Mouse (Mus musculus): ENCODE data around the gene Tbx18. TPM values are rescaled to one million over a fixed set of nuclear protein-coding genes. Genes with fewer than 3 reads are reported as not detected.
A peak's percentile ranks its signal among the peaks of the same experiment; 100 is the strongest.

Tbx18 gene
- polyA plus RNA-seq, 1 experiment from 2014 or later: 8.4 TPM

DNA sequence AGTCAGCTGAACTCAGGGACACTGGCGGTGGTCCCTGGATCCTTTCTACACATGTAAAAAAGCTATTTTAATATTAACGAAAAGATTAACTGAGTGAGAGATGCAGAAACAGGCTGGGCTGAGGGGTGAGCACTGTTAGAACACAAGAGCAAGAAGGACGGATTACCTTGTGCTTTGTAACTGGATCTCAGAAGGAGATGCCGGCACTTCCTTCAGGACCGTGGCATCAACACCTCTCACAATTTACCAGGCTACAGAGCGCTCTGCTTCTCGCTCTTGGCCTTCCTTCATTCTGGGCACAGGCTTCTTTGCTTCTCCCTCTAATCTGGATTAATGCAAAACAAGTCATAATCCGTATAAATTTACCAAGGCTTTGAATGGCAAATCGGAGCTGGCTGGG, 3.6 kb upstream of the Tbx18 start:
- H3K4me2 ChIP-seq: no peak overlapping the region
- no peak overlapping the region for H3K4me3 ChIP-seq
- H3K9me3 ChIP-seq: no peaks in the 10 kb centered on the region
- peaks cover 93% of the 10 kb centered on the region for H3K27me3 ChIP-seq
- no peaks in the 10 kb centered on the region for H3K36me3 ChIP-seq
- no peak overlapping the region for H3K9ac ChIP-seq
- H3K27ac ChIP-seq: no peak overlapping the region
- peaks cover 30% of the 10 kb centered on the region for H3K4me1 ChIP-seq
- no peak for ATAC-seq (ENCODE audit: insufficient number of reproducible peaks, insufficient read depth, low FRiP score, low TSS enrichment, low read depth)
- WGBS: 8% methylated on average over 9 of the region's 9 CpGs

DNA sequence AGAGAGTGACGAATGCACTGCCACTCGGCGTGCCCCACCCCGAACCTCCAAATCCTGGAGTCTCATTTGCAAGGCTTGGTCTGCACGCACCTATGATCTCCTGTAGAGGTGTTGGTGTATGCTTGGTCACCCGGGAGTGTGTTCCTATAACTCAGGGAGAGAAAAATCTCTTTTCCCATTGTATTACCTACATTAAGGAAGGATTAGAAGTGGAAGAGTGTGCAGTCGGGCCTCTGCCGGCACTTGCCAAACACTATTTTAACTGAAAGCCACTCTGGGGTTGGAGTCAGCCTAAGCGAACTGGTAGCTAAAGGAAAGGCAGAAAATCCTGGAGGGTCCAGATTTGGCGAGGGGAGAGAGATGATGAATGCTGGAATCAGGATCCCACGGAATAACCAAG, 2.7 kb upstream of the Tbx18 start:
- H3K27ac ChIP-seq: 0 out of 2 replicates have a peak overlapping the region, but pooled peaks have one; percentile 16
- peak overlapping the region; percentile 14; the same call in 1 of the 2 replicates for H3K4me3 ChIP-seq

DNA sequence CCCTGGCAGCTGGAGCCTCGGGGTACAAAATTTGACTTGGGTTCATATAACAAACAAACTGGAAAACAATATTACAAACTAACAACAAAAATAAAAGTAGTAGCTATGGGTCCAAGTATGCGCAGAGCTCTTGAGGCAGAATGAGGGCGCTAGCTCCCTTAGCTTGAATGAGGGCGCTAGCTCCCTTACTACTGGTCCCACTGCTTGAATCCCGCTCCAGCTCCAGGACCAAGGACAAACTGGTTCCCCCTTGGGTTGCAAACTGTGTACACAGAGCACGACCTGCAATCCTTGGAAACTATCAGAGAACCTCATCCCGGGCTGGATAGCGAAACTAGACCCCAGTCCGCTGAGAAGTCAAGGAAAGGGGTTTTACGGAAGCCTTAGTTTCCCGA, 2.2 kb upstream of the Tbx18 start:
- WGBS: 3% methylated on average over 11 of the region's 11 CpGs

More for the DNA sequence above, 2.7 kb upstream of the Tbx18 start:
- peaks cover 93% of the 10 kb centered on the region for H3K27me3 ChIP-seq
- H3K4me1 ChIP-seq: peaks cover 25% of the 10 kb centered on the region
- peak overlapping the region; percentile 42; the same call in 1 of the 2 replicates for H3K4me2 ChIP-seq
- no peaks in the 10 kb centered on the region for H3K9me3 ChIP-seq
- ATAC-seq (ENCODE audit: insufficient number of reproducible peaks, insufficient read depth, low FRiP score, low TSS enrichment, low read depth): no peak
- H3K36me3 ChIP-seq: no peaks in the 10 kb centered on the region
- no peak overlapping the region for H3K9ac ChIP-seq
- 6% methylated on average over 11 of the region's 11 CpGs for WGBS

DNA sequence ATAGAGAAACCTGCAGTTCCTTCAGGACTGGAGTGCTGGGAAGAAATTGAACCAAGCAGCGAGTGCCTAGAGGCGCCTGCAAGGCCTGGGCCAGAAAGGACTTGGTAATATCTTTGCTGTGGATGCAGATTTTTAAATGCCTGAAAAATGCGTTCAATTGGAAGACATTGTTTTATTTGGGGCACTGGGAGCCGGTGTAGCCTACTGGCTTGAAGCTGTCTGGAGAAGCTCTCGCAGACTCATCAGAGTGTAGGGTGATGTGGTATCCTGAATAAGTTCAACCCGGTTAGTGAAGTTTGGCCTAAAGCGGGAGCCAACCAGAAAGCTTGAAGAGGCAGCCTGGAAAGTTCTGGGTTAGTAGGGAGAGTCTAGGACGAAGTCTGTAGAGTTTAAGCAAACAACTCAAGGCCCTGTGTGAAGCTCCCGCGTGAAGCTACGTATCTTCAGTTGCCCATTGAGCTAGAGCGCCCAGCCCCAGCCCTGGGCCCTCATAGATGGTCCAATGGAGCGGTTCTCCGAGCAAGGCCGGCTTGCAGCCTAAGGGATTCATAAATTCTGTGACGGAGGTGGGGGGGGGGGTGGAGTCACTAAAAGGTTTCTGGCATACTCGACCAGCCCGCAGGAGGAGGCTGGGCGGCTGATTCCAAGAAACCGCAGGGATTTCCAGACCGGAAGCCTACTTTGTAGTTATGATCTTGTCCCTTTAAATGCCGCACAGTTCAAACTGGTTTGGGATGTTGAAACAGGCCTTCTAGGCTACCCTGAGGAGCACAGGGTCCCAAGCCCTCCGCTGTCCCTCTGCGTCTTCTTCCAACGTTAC, 1.6 kb upstream of the Tbx18 start:
- H3K9ac ChIP-seq: no peak overlapping the region
- H3K27ac ChIP-seq: peak overlapping the region; percentile 39; the same call in 1 of the 2 replicates
- peaks cover 92% of the 10 kb centered on the region for H3K27me3 ChIP-seq
- H3K4me1 ChIP-seq: peaks cover 25% of the 10 kb centered on the region
- WGBS: 7% methylated on average over 25 of the region's 25 CpGs
- 0 out of 2 replicates have a peak overlapping the region, but pooled peaks have one; percentile 7 for H3K4me3 ChIP-seq
- no peaks in the 10 kb centered on the region for H3K9me3 ChIP-seq
- H3K4me2 ChIP-seq: peak overlapping the region; percentile 42
- ATAC-seq (ENCODE audit: insufficient number of reproducible peaks, insufficient read depth, low FRiP score, low TSS enrichment, low read depth): no peak
- no peaks in the 10 kb centered on the region for H3K36me3 ChIP-seq

More for the DNA sequence above, 2.2 kb upstream of the Tbx18 start:
- H3K27ac ChIP-seq: peak overlapping the region; percentile 39
- H3K4me3 ChIP-seq: 0 out of 2 replicates have a peak overlapping the region, but pooled peaks have one; percentile 7
- peaks cover 93% of the 10 kb centered on the region for H3K27me3 ChIP-seq
- H3K4me1 ChIP-seq: peaks cover 25% of the 10 kb centered on the region
- H3K9ac ChIP-seq: no peak overlapping the region
- H3K4me2 ChIP-seq: peak overlapping the region; percentile 42
- no peak for ATAC-seq (ENCODE audit: insufficient number of reproducible peaks, insufficient read depth, low FRiP score, low TSS enrichment, low read depth)
- H3K36me3 ChIP-seq: no peaks in the 10 kb centered on the region
- no peaks in the 10 kb centered on the region for H3K9me3 ChIP-seq

DNA sequence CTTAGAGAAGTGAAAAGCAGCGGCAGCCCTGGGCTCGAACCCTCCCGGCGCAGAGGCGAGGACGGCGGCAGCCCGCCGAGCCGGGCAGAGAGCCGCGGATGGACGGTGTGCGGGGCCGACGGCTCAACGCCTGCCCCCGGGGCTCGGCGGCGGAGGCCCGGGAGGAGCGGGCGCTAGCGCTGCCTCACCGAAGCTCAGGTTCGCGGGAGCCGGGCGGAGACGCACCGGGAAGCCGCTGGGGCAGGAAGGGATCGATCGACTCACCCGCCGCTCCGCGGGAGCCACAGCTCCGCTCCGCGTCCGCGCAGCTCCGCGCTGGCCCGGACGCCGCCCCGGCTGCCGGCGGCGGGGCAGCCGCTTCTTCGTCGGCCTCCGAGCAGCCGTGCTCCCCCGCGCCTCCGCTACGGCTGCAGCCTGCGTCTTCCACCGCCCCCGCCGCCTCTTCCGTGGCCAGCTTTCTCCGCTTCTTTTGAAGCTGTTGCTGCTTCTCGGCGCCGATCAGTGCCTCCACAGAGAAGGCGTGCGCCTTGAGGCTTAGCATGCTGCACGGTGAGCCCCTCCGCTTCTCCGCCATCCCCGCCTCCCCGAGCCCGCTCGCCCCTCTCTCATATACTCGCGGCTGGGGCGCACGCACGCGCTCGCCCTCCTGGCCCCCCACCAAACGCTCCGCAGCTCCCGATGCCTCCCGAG, 644 bp downstream of the Tbx18 start:
- H3K36me3 ChIP-seq: no peaks in the 10 kb centered on the region
- peak overlapping the region; percentile 81 for H3K9ac ChIP-seq
- peak overlapping the region; percentile 83 for H3K27ac ChIP-seq
- under 1% methylated on average over 90 of the region's 91 CpGs for WGBS
- peaks cover 25% of the 10 kb centered on the region for H3K4me1 ChIP-seq
- peak overlapping the region; percentile 56 for H3K4me3 ChIP-seq
- H3K9me3 ChIP-seq: no peaks in the 10 kb centered on the region
- peaks cover 79% of the 10 kb centered on the region for H3K27me3 ChIP-seq
- H3K4me2 ChIP-seq: peak overlapping the region; percentile 78
- ATAC-seq (ENCODE audit: insufficient number of reproducible peaks, insufficient read depth, low FRiP score, low TSS enrichment, low read depth): 0 out of 2 replicates have a peak, but pooled peaks have one; percentile 23

DNA sequence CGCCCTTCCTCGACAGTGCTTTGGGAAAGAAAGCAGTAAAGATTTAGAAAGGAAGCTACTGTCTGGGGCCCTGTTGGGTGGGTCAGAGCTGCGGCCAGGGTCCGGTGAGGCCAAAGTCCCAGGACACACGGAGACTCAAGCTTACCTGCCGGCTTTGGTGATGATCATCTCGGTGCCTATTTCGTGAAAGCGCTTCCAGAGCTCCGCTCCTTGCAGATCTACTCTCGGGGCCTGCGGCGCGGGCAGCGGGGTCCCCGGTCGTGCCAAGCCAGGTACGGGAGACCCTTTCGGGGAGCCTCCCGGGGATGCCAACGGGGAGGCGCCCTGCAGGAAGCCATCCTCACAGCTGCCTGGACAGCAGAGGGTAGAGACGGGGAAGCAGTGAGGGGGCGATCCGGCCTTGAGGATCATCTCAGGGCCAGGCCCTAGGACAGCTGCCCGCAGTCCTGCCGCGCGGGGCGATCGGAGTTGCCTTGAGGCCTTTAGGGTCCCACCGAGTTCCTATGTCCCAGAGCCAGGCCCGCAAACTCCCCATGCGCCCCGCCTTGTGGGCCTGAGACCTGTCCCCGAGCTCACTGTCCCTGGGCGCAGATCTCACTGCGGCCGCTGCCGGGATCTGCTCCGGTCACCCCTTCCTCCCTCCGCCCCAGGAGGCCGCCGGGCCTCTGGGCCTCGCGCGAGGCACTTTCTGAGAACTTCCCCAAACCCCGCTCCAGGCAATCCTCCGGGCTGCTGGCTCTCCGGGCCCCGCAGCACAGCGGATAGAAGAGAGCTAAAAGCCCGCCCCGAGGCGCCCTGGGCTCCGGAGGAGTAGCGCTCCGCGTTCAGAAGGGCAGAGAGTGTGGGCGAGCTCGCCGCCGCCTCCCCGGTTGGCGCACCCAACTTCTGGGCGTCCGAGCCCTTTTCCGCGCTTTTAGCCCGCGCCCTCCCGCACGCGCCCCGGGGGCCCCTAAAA, 1.5 kb downstream of the Tbx18 start:
- peaks cover 25% of the 10 kb centered on the region for H3K4me1 ChIP-seq
- peaks cover 78% of the 10 kb centered on the region for H3K27me3 ChIP-seq
- H3K4me2 ChIP-seq: peak overlapping the region; percentile 78
- under 1% methylated on average over 75 of the region's 75 CpGs for WGBS
- H3K27ac ChIP-seq: peak overlapping the region; percentile 83
- peak overlapping the region; percentile 81 for H3K9ac ChIP-seq
- peak overlapping the region; percentile 56 for H3K4me3 ChIP-seq
- no peaks in the 10 kb centered on the region for H3K9me3 ChIP-seq
- ATAC-seq (ENCODE audit: insufficient number of reproducible peaks, insufficient read depth, low FRiP score, low TSS enrichment, low read depth): 0 out of 2 replicates have a peak, but pooled peaks have one; percentile 39
- H3K36me3 ChIP-seq: no peaks in the 10 kb centered on the region

DNA sequence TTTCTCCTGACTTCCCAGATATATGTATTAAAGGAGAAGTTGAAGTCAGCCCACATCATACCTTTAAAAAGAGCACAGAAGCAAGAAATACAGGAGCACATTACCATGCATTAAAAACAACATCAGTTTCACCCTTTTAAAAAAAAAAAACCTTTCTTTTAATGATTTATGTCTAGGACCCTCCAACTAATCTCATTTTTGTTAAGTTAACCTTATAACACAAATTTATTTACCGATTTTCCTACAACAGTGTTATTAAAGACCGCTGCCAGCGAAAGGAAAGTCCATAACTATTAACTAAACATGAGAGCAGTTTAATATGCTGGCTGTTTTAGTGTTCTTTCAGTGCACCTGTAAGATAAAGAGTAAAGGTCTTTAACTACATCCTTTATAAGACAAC, 3.0 kb downstream of the Tbx18 start:
- H3K4me1 ChIP-seq: peaks cover 25% of the 10 kb centered on the region
- no peak for ATAC-seq (ENCODE audit: insufficient number of reproducible peaks, insufficient read depth, low FRiP score, low TSS enrichment, low read depth)
- H3K9ac ChIP-seq: no peak overlapping the region
- WGBS: 18% methylated on average over 3 of the region's 3 CpGs
- peaks cover 79% of the 10 kb centered on the region for H3K27me3 ChIP-seq
- peak overlapping the region; percentile 40; the same call in 1 of the 2 replicates for H3K4me2 ChIP-seq
- H3K36me3 ChIP-seq: no peaks in the 10 kb centered on the region
- peak overlapping the region; percentile 56 for H3K4me3 ChIP-seq
- no peaks in the 10 kb centered on the region for H3K9me3 ChIP-seq
- no peak overlapping the region for H3K27ac ChIP-seq

DNA sequence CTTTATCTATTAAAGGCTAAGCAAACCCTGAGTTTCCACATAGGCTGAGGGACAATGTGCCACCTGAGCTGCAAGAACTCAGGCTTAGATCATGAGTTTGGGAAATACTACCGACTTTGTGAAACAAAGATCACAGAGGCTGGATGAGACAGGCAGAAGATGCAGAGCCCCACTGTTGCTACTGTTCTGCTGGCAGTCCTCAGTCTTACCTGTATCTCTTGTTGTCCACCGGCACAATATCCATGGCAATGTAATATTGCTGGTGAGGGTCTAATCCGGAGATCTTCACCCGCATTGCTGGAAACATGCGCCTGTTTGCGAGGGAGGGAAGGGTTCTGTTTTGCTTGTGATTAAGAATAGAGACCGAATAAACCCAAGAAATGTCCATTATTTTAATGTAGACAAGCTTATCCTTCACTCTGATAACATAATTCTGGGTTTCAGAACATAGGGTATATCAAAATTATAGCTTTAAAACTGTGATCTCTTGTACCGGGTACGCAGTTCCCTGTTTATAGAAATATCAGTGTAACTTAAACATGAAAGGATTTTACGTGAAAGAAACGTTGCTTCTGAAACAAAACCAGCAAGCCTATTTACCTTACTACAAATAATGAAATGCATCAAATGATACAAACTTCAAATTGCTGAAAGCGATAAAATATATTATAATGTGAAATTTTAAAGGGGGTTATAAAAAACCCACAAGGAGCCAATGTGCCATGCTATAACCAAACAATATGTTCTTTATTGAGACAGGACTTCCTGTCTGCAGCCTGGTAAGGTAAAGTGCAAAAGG, 3.7 kb downstream of the Tbx18 start:
- Histone ChIP-seq H3K36me3 (no peaks in the 10 kb centered on the region), H3K27me3 (peaks cover 74% of the 10 kb centered on the region), H3K4me3 (peak overlapping the region; percentile 56), H3K9me3 (no peaks in the 10 kb centered on the region), H3K4me2 (peak overlapping the region; percentile 40), H3K9ac (no peak overlapping the region), H3K27ac (no peak overlapping the region), H3K4me1 (peaks cover 20% of the 10 kb centered on the region)
- no peak for ATAC-seq (ENCODE audit: insufficient number of reproducible peaks, insufficient read depth, low FRiP score, low TSS enrichment, low read depth)
- WGBS: 13% methylated on average over 12 of the region's 12 CpGs

DNA sequence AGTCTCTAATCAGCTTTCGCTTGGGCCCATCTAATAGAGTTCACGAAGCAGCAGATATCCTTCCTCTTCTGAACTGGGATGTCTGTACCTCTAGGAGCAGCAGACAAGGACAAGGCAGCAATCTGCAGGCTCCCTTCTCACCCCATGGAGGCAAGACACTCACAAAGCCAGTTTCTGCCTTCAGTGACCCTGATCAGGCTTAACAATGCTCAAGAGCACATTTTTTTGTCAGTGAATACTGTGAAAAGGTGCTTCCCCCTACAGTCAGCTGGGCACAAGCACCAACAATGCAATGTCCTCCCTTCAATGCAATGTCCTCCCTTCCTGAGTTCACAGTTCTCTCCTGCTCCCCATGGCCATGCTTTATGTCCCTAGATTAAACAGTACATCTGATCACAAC, 9.3 kb downstream of the Tbx18 start:
- no peaks in the 10 kb centered on the region for H3K9me3 ChIP-seq
- no peak overlapping the region for H3K4me2 ChIP-seq
- no peak overlapping the region for H3K9ac ChIP-seq
- no peaks in the 10 kb centered on the region for H3K4me1 ChIP-seq
- H3K36me3 ChIP-seq: no peaks in the 10 kb centered on the region
- H3K27me3 ChIP-seq: peaks cover 44% of the 10 kb centered on the region
- ATAC-seq (ENCODE audit: insufficient number of reproducible peaks, insufficient read depth, low FRiP score, low TSS enrichment, low read depth): no peak
- no peak overlapping the region for H3K27ac ChIP-seq
- WGBS: 21% methylated on average over 2 of the region's 2 CpGs
- H3K4me3 ChIP-seq: no peak overlapping the region

DNA sequence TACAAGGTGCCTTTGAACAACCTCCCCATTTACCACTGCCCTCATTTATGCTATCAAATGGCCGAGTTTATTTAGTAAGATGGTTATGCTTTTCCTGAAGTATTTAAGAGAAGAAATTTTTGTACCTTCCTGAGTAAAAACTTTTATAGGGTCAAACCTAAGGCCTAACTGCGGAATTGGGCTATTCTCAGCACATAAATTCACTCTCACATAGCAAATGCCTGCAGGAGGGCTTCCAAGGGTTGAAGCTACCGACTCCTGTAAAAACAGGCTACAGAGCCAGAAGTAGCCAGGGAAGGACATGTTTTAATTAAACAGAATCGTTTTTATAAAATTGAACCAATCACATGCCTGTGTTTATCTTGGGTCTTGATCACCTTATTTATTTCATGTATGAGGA, 20.7 kb downstream of the Tbx18 start:
- Histone ChIP-seq H3K4me2 (no peak overlapping the region), H3K9me3 (no peaks in the 10 kb centered on the region), H3K27ac (no peak overlapping the region), H3K36me3 (no peaks in the 10 kb centered on the region), H3K4me1 (no peaks in the 10 kb centered on the region), H3K4me3 (no peak overlapping the region), H3K9ac (no peak overlapping the region), H3K27me3 (no peaks in the 10 kb centered on the region)
- WGBS: 68% methylated on average over 4 of the region's 4 CpGs
- no peak for ATAC-seq (ENCODE audit: insufficient number of reproducible peaks, insufficient read depth, low FRiP score, low TSS enrichment, low read depth)

All from embryonic facial prominence, embryonic 13.5 days (tissue).